Mouse (Mus musculus): Measurements from ENCODE around the gene Grm4. TPM values are rescaled to one million over a fixed set of nuclear protein-coding genes. Genes with fewer than 3 reads are reported as not detected.
A peak's percentile ranks its signal among the peaks of the same experiment; 100 is the strongest.

The Grm4 gene
- total and polyA plus RNA-seq, 3 experiments, result 0.06 TPM; not detected in 2

- TF ChIP-seq MXI1 (IDR thresholded peaks at IDR 0.05; ENCODE audit: low read depth, low read length), result peak; percentile 45; the same call in 1 of the 2 replicates
- no peak for TF ChIP-seq MEF2A (IDR thresholded peaks at IDR 0.05; ENCODE audit: extremely low read depth, insufficient replicate concordance, low read depth, low read length, poor library complexity, severe bottlenecking)
- TF ChIP-seq MAFK (IDR thresholded peaks at IDR 0.05; ENCODE audit: borderline replicate concordance, low read depth, low read length), result 0 out of 2 replicates have a peak, but pooled peaks have one; percentile 9
- no peak for TF ChIP-seq NRF1 (IDR thresholded peaks at IDR 0.05; ENCODE audit: insufficient read depth, low read depth, low read length, poor library complexity, severe bottlenecking)
Measured at GRCm38 (mm10) chr17:27501331-27502251, 19.6 kb downstream of the Grm4 start (continued).

GRCm38 (mm10) chr17:27500811-27501210 is 20.4 kb downstream of the Grm4 start:
- H3K9ac ChIP-seq (ENCODE audit: control insufficient read depth, low read depth, low read length, poor library complexity, severe bottlenecking), result peak overlapping the region; percentile 43; the same call in 1 of the 2 replicates
- H3K4me1 ChIP-seq (ENCODE audit: control insufficient read depth in 1 of 2, insufficient read depth in 2 of 2, low read length in 2 of 2), result peaks cover 4 to 18% of the 10 kb centered on the region in 2 experiments; a peak in 3 of 4 replicates
- no peak overlapping the region for H3K4me3 ChIP-seq (ENCODE audit: control insufficient read depth in 1 of 2, insufficient read depth in 1 of 2, low read depth in 2 of 2, low read length in 2 of 2)
- peak; percentile 65 for DNase-seq (ENCODE audit: low read depth, low spot score)
- no peaks in the 10 kb centered on the region for H3K79me2 ChIP-seq (ENCODE audit: control insufficient read depth, insufficient read depth, low read length, poor library complexity)
- no peaks in the 10 kb centered on the region for H3K27me3 ChIP-seq (ENCODE audit: control insufficient read depth in 1 of 2, insufficient read depth in 2 of 2, low read length in 2 of 2)
- peak overlapping the region; percentile 38; the same call in 1 of the 2 replicates for H3K27ac ChIP-seq (ENCODE audit: control insufficient read depth, low read depth, low read length)
- peaks cover 0 to 7% of the 10 kb centered on the region in 2 experiments; a peak in 2 of 4 replicates for H3K36me3 ChIP-seq (ENCODE audit: control insufficient read depth in 1 of 2, insufficient read depth in 2 of 2, low read length in 2 of 2)
- H3K9me3 ChIP-seq (replicated peaks; ENCODE audit: insufficient read depth, low read length), result no peaks in the 10 kb centered on the region
- TF ChIP-seq EP300 (IDR thresholded peaks at IDR 0.05; ENCODE audit: low read depth in 1 of 2, low read length in 2 of 2) (no peak), ZC3H11A (IDR thresholded peaks at IDR 0.05; ENCODE audit: low read depth, low read length) (no peak), CTCF (IDR thresholded peaks at IDR 0.05 in 2 of 3, conservative IDR thresholded peaks at IDR 0.05 in 1 of 3; ENCODE audit: control insufficient read depth in 1 of 3, insufficient read depth in 1 of 3, low read depth in 2 of 3, low read length in 3 of 3, poor library complexity in 1 of 3, severe bottlenecking in 1 of 3) (no peak), GABPA (IDR thresholded peaks at IDR 0.05; ENCODE audit: low read depth, low read length) (peak; percentile 48; the same call in 1 of the 2 replicates), MAX (IDR thresholded peaks at IDR 0.05; ENCODE audit: low read length) (0 out of 2 replicates have a peak, but pooled peaks have one; percentile 10), MYB (IDR thresholded peaks at IDR 0.05; ENCODE audit: low read depth, low read length) (no peak), SIN3A (IDR thresholded peaks at IDR 0.05; ENCODE audit: low read length) (no peak), POLR2AphosphoS2 (IDR thresholded peaks at IDR 0.05; ENCODE audit: low read length) (no peak)

- no peak overlapping the region for H3K4me3 ChIP-seq (ENCODE audit: control insufficient read depth in 1 of 2, insufficient read depth in 1 of 2, low read depth in 2 of 2, low read length in 2 of 2)
- no peaks in the 10 kb centered on the region for H3K9me3 ChIP-seq (replicated peaks; ENCODE audit: insufficient read depth, low read length)
- no peak for DNase-seq (ENCODE audit: low read depth, low spot score)
- no peaks in the 10 kb centered on the region for H3K27me3 ChIP-seq (ENCODE audit: control insufficient read depth in 1 of 2, insufficient read depth in 2 of 2, low read length in 2 of 2)
- H3K9ac ChIP-seq (ENCODE audit: control insufficient read depth, low read depth, low read length, poor library complexity, severe bottlenecking), result no peak overlapping the region
- H3K27ac ChIP-seq (ENCODE audit: control insufficient read depth, low read depth, low read length), result no peak overlapping the region
- no peak for TF ChIP-seq USF1 (IDR thresholded peaks at IDR 0.05; ENCODE audit: low read depth, low read length)
- peak; percentile 71 for TF ChIP-seq ZKSCAN1 (IDR thresholded peaks at IDR 0.05; ENCODE audit: low read depth, low read length)
- TF ChIP-seq ETS1 (IDR thresholded peaks at IDR 0.05; ENCODE audit: low read depth, low read length), result no peak
- TF ChIP-seq ELF1 (IDR thresholded peaks at IDR 0.05; ENCODE audit: low read depth, low read length), result no peak
- no peaks in the 10 kb centered on the region for H3K79me2 ChIP-seq (ENCODE audit: control insufficient read depth, insufficient read depth, low read length, poor library complexity)
- peaks cover 4 to 18% of the 10 kb centered on the region in 2 experiments; a peak in 3 of 4 replicates for H3K4me1 ChIP-seq (ENCODE audit: control insufficient read depth in 1 of 2, insufficient read depth in 2 of 2, low read length in 2 of 2)
- H3K36me3 ChIP-seq (ENCODE audit: control insufficient read depth in 1 of 2, insufficient read depth in 2 of 2, low read length in 2 of 2), result peaks cover 0 to 7% of the 10 kb centered on the region in 2 experiments; a peak in 2 of 4 replicates
Measured at GRCm38 (mm10) chr17:27499080-27499479, 22.1 kb downstream of the Grm4 start.
